Mouse (Mus musculus) thymus, postnatal 4 days (tissue): ENCODE data around the gene Plin2.

Experiments used
- DNase-seq: peaks from one replicate; pipeline ENCODE4 v3.0.0; 2021

Plin2 gene

DNA sequence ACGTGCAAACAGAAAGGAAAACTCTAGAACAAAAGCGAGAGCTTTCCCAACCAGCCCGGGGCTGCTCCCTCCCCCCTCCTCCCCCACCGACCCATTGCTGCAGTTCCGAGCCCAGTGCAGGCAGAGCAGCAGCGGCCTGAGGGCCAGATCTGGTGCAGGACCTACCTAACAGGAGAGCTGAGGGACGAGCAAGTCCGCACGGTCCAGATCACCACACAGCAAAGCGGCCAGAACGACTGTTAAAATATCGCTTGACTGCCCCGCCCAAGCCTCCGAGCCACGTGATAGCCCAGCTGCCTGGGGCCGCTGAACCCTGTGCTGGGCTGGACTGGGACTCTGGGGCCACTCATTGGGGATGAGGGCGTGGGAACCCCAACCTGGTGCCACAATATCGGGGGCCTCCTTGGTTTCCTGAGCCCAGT, at the start of gene Plin2:
Gene Plin2, minus strand, starts transcription at position 281 of the 422 bp plus-strand sequence.
- DNase-seq = peak; percentile 66

DNA sequence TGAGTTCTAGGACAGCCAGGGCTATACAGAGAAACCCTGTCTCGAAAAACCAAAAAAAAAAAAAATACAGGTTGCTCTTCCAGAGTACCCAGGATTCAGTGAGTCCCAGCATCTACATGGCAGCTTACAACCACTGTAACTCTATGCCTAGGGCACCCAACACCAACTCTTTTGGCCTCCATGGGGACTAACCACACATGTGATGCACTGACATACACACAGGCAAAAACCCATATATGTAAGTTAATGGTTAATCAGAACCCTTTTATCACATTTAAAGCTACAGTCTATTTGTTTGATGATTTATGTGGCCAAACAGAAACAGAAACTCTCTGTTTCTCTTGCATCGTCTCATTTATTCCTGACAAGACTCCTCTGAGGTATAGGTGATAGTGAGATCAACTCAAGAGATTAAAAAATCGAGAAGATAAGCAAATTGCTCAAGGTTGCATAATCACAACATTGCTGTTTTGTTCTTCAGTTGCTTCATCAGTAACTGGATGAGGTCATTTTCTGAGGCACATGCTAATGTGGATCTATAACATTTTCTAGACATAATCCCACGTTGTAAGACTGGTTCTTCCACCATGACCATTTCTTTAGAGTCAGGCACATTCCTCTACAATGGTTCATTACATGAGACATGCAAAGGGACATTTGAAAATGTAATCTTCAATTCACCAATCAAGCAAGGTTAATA, 49.2 kb upstream of the Plin2 start:
- no peak for DNase-seq

DNA sequence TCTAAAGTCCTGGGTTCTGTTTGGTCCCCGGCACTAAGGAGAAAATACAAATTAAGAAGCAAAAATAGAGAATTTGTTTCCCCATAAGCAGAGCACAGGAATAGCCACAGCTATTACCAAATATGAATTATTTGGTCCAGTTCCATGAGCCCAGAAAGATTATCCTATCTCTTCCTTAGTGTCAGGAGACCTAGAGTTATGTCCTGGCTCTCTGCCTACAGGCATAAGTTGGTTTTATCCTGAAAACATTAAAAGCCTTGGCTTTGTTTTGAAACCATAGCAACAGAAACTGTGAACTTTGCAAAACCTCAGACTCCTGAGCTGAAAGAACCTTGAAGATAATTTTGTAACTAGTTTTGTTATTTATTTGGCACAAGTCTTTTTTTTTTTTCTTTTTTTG, 47.3 kb upstream of the Plin2 start:
- no peak for DNase-seq

DNA sequence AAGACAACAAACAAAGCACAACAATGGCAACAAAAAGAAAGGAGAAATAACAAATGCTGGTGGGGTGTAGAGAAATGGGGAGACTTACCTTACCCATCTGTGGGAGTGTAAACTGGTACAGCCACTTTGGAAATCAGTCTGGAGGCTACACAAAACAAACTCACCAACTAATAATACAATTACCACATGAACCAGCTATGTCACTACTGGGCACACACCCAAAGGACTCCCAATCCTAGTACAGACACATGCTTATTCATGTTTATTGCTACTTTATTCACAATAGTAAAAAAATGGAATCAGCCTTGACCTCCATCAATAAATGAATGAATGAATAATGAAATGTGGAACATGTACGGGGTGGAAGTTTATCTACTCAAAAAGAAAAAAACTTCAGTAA, 45.5 kb upstream of the Plin2 start:
- DNase-seq = no peak

DNA sequence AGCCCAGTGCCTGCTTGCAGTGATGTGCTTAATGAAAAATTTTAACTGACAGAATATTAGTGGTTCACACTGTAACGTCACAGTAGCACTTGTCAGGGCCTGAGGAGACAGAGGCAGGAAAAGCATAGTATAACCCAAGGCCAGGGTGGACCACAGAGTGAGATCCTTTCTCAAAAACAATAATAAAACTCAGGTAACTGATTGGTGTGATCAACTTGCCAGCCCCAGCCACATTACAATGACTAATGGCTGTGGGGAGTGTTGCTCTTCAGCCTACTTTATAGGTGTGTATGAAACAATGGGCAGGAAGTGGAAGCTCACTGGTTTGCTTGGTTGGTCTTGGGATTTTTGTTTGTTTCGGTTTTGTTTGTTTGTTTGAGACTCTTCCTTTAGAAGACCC, 43.7 kb upstream of the Plin2 start:
- peak; percentile 35 for DNase-seq

DNA sequence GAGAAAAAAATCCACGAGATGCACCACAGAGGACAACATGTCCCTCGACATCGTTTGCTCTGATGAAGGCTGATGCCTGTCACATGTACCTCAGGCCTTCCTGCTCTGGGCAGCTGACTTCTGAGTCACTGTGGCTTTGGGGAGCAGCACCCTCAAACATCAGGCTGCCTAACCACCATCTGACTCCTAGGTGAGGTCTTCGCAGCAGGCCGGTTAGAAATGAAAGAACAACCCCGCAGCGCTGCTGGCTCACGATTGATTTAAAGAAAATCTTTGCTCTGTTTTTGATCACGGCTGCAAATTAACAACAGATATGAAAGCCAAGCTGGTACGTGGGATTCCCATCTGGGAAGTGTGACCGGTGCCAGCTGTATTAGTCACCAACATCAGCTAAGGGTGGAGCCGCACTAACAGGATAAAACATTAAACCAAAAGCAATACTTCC, 42.9 kb upstream of the Plin2 start:
- DNase-seq = peak; percentile 69

DNA sequence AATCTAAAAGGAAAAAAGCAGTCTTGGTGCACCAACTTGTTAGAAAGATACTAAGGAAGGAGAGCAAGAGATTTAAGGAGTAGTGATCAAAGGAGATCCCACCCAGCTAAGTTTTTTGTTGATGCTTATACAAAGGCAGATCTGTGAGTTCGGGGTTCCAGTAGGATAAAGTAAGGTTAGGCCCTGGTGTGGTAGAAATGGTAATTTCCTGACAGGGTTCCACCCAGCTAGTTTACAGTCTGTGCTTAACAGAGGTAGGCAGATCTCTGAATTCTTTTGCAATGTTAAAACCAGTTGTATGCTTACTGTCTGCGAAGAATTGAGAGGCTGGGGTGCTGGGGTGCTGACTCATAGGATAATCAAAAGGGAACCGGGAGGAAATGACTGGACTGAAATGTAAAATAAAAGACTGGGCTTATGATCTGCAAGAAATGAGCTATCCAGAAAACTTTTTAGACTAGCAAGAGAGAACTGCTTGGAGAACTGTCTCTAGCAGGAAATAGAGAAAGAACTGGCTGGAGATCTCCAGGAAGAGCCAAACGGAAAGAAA, 40.9 kb upstream of the Plin2 start:
- no peak for DNase-seq

DNA sequence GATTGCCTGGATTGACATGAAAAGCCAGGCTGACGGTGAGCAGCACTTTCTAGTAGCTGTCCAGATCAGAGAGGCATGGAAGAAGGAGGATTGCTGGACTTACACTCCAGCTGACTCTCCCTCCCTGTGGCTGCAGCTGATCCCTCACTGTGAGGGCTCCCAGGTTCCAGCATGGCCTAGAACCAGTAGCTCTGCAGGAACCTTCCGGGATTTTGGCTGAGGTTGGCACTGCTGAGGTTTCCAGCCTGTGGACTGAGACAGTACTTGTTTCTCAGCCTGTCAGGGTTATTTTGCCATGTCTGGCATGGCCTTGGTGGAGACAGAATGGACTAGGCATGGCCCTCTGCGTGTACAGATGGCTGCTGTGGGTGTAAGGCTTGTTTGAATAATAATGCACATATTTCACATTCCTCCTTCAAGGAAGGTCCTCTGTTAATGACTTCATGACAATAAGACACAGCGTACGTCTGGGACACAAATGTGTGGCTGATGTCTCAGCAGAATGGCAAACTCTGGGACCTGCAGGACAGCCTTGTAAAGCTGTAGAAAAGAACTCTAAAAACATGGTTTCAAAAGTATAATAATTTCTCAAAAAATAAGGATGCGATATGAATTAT, 40.3 kb upstream of the Plin2 start:
- no peak for DNase-seq

DNA sequence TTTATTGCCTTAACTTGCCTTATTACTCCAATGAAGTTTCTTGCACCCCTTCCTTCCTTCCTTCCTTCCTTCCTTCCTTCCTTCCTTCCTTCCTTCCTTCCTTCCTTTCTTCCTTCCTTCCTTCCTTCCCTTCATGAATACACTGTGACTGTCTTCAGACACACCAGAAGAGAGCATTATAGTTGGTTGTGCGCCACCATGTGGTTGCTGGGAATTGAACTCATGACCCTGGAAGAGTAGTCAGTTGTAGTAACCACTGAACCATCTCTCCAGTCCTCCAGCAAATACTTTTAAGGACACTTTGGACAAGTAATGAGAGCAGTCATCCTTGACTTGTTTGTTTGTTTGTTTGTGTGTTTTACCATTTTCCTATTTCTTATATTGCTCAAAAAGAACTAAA, 38.9 kb upstream of the Plin2 start:
- DNase-seq = peak; percentile 61

DNA sequence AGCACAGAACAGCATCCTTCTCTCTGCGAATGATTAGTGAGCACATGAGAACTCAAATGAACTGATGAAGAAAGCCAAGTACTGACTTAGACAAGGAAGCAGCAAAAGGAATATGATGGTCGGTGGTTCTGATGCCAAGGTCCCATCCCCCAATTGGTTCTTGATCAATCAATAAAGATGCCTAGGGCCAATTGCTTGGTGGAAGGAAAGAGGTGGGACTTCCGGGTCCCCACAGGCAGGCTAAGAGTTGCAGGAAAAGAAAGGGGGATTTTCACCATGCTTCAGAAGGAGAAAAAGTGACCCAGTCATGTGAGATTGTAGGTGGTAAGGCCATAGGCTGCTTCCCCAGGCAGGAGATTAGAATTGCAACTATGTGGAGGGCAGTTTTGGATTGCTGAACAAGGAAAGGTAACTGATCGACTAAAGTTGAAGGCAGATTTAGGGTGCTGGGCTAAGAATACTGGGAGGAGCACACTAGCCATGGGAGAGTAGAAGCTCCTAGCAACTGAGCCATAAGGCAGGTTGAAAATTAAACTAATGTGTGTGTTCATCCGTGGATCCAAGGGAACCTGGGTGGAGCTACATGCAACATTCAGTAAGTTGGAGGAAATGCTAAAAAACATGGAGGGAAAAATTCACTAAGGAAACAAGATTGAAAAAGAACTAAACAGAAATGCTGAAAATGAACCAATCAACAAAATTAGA, 29.5 kb upstream of the Plin2 start:
- no peak for DNase-seq

DNA sequence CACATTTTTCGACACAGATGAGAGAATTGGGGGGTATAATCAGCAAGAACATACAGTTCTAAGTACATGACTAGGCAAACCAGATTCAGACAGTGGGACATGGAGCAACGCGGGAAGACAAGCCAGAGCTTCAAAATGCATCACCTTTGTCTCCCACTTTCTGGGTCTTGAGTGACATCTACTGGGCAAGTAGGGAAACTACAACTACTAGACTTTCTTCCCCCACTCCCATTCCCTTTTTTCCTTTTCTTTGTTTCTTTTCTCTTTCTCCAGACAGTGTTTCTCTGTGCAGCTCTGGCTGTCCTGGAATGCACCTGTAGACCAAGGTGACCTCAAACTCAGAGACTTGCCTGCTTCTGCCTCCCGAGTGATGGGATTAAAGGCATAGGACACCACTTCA, 27.0 kb upstream of the Plin2 start:
- peak; percentile 39 for DNase-seq

DNA sequence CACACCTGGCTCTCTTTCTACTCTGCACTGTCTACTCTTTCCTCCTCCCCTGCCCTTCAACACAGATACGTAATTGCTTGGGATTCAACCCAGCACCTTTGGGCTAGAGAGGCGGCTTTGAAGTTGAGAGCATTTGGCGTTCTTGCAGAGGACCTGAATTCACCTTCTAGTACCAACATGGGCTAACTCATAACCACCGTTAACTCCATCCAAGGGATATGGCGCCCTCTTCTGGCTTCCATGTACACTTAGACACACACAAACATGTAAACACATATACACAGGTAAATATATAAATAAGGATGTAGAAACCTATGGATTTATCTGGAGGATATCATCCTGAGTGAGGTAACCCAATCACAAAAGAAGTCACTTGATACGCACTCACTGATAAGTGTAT, 25.2 kb upstream of the Plin2 start:
- peak; percentile 82 for DNase-seq

DNA sequence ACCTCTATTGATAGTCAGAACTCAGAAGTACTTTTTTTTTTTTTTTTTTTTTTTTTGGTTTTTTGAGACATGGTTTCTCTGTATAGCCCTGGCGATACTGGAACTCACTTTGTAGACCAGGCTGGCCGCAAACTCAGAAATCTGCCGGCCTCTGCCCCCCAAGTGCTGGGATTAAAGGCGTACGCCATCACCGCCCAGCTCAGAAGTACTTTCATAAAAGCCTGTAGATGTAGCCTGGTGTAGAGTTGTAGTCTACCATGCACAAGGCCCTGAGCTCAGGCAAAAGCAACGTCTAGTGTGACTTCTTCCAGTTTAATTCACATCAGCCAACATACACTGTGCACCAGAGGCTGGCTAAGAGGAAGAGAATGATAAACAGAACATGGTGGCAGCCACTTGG, 23.1 kb upstream of the Plin2 start:
- no peak for DNase-seq

DNA sequence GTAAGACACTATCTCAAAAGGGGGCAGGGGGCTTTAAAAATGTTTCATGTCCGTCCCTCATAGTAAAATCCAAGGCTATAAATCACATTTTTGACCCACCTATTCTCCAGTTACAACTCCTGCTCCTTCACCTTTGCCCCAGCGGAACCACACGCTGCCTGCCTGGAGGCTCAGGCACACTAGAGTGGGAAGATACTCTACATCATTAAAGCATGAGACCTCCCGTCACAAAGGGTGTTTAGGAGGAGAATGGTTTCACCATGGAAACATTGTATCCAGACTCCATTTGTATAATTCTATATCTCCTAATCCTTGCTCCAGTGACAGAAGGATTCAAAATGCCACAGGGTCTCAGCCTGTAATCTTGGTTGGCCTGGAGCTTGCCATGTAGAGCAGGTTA, 21.4 kb upstream of the Plin2 start:
- no peak for DNase-seq

DNA sequence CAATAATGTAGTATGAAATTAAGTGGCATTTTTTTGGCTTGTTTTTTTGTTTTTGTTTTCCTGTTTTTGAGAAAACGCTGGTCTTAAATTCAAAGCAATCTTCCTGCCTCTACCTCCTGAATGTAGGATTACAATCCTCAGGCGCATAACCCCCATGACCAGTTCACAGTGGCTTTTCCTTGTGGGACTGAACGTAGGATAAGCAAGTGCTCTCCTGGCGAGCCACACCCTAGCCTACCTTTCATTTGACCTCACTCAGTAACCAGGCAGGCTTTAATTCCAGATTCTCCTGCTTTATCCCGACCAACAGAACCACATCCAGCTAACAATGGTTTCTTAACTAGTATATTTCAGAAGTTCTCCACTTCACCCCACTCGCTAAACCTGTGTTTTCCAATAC, 20.9 kb upstream of the Plin2 start:
- DNase-seq = no peak

DNA sequence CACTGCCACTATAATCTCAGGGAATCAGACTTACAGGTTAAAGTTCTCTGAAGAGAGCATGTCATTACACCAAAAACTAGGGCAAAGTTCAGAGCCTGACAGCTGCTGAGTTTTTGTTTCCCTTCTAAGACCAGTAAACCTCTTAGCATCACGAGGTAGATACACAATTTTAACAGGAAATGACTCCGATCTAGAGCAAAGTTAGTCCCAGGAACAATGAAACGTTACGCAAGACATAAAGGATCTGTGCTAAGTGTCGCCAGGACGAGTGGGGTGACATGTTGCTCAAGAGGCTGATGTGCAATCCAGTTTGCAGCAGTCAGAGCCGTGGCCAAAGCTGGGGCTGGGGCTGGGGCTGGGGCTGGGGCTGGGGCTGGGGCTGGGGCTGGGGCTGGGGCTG, 20.3 kb upstream of the Plin2 start:
- DNase-seq = peak; percentile 52

DNA sequence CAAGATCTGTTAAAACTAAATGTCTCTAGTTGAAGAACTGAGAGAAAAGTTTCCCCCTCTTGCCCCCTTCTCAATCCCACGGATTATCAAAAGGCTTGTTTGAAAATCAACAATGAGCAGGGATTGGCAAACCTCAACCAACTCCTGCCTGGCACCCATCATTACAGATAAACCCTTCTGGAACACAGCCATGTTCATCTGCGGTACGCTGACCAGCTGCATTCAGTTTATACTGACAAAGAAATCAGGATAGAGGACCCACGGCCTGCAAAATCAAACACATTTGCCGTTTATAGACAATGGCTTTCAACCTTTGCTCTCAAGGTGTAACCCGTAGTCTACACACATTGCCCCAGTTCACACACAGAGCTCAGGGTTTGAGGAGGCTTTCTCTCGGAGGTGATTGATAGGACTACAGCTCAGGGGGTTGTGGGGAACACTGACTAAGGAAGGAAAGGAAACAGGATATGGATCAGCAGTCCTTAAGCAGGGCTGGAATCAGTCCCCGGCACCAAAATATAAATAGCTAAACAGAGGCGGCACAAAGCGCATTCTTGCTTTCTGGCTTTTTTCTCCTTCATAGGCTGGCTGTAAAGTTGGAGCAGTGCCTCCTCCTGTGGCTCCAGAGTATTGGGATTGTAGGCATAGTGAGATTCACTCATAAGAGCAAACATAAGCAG, 19.3 kb upstream of the Plin2 start:
- DNase-seq = no peak

DNA sequence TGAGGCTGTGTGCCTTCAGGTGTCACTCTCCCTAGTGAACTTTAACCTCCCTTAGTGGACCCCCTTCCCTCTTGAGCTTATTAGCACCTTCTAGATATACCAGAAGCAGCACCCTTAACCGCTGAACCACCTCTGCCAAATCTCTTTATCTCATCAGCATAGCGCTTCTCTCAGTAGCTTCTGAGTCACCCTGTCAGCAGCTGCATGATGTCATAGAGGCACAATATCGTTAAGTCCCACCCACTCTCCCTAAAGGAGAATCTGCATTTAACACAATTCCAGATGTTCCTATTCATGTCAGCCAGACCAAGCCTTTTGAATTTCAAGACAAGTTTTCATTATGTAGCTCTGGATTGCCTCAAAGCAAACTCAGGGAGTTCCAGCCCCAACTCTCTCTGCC, 16.7 kb upstream of the Plin2 start:
- DNase-seq = no peak

DNA sequence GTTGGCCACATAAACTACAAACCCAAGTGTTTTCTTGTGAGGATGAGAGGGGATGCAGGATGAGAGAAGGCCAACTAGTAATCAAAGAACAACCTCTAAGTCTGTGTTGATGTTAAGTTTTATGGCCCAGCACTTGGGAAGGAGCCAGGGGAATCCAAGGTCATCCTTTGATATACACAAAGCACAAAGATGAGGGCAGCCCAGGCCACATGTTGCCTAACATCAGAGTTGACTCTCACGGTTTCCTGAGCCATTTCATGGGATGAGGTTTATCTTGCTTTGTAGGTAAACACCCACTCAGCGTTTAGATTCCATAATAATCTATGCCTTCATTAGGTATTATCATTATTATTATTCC, 16.1 kb upstream of the Plin2 start:
- no peak for DNase-seq

DNA sequence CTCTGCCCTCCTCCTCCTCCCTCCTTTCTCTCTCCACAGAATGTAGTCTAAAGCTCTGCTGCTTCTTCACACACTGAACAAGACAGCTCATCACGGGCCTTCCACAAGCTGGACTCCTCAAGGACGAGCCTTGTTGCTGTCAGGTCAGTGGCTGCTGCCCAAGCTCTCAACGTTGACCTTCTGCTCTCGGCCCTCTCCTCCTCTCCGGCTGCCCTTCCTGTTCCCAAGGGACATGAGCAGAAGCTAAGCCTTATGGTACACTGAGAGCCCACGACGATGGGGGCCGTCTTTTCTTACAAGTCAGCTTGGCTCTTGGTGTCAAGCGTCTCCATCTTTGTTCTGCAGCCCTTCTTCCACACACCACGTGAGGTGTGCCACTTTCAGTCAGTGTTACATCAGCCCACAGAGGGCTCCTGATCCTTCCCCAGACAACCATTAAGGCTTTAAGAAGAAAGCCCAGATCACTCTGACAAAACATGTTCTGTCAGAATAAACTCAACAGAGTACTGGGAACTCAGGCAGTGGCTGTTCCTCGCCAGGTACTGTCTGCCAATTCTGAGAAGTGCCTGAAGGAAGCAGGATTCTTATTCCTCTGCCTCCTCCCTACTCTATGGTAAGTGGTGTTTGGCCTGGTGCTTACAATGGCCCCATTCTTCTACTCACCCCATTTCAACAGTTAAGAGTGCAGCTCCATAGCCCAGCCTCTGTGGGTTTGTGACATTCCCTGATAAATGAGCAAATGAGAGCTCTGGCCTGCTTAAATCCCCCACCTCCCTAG, 15.6 kb upstream of the Plin2 start:
- no peak for DNase-seq

DNA sequence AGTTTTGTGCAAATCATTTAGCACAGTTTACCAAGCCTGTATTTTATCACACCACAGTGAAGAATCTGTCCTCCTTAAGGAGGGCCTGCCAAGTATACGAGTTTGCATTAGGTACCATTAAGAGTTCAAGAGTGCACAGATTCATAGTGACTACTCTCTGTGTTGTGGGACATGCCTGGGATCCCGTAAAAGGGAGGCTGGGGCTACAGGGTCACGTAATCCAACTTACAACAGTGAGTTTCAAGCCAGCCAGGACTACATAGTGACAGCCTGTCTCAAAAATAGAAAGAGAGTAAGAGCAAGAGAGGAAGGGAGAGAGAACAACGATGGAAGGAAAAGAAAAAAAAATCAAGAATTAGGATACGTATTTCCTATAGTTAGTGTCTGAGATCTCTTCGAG, 14.9 kb upstream of the Plin2 start:
- no peak for DNase-seq

DNA sequence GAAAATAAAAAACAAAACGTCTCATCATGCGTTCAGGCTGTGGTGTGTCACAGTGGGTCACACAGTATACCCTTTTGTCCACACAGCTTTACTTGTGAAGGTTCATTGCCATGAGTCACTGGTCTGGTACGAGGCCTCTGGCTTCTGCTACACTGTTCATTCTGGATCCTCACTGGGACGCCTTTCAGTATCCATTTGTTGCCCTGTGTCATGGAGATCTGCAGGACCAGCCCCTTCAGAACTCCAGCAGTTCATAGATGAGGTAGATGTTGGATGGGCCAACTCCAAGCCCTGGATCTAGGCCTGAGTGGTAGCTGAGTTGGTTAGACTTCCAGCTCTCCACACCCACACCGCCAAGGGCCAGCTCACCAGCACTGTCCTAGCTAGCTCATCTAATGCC, 13.9 kb upstream of the Plin2 start:
- DNase-seq = no peak

DNA sequence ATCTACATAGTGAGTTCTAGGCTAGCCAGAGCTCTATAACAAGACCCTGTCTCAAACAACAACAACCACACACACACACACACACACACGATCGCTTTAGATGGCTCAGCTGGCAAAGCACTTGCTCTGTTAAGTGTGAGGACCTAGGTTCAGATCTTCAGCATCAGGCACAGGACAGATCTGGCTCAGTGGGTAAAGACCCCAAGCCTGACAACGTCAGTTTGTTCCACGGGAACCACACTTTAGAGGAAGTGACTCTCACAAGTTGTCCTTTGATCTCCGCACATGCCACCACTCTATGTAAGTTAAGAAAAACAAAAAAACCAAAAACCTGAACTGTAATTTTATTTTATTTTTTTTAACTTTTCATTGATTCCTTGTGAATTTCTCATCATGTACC, 13.4 kb upstream of the Plin2 start:
- peak; percentile 45 for DNase-seq
